Mouse (Mus musculus): ENCODE measurements around the gene Slc22a14. TPM values are rescaled to one million over a fixed set of nuclear protein-coding genes. Genes with fewer than 3 reads are reported as not detected.
A peak's percentile ranks its signal among the peaks of the same experiment; 100 is the strongest.

Slc22a14 gene
- polyA plus RNA-seq, 1 experiment from 2014 or later = 0.26 TPM

GRCm38 (mm10) chr9:119160689-119161088 lies 204.7 kb downstream of the Slc22a14 start:
- ATAC-seq (no peak), DNase-seq (ENCODE audit: low read depth, low spot score) (no peak)
- ChIA-PET POLR2A (interaction anchor here (0.6 to 0.7 kb wide), 3 partner anchors 46 to 103 kb away, joined by 3 read pairs; no protein-coding TSS in a partner anchor), CTCF (interaction anchor here (1.0 kb wide), 1 partner anchor 32 kb away, joined by 3 read pairs; no protein-coding TSS in a partner anchor)
- no peak for TF ChIP-seq CTCF (IDR thresholded peaks at IDR 0.05)
- no peaks in the 10 kb centered on the region for H3K27me3 ChIP-seq
- in situ Hi-C loops (cut with MboI; ENCODE audit: low pct_unique_long_range_greater_than_20kb) = no loop called here

- in situ Hi-C loops (cut with MboI; ENCODE audit: low pct_unique_long_range_greater_than_20kb) = no loop called here
- ChIA-PET POLR2A (no interaction called here), CTCF (interaction anchor here (0.9 to 1.5 kb wide), 2 partner anchors 31 to 51 kb away, joined by 3 to 4 read pairs; no protein-coding TSS in a partner anchor)
- TF ChIP-seq CTCF (IDR thresholded peaks at IDR 0.05) = no peak
- ATAC-seq (no peak), DNase-seq (ENCODE audit: low read depth, low spot score) (no peak)
- no peaks in the 10 kb centered on the region for H3K27me3 ChIP-seq
Observed at GRCm38 (mm10) chr9:119158861-119159260, 206.5 kb downstream of the Slc22a14 start, which contains the start of gene Gm47289. Gene Gm47289 (plus strand): TSS chr9:119159161.

GRCm38 (mm10) chr9:119156278-119157201 lies 208.8 kb downstream of the Slc22a14 start, which contains the start of gene Acaa1b:
Gene Acaa1b (minus strand): TSS chr9:119157093.
- ATAC-seq = peak; percentile 71
- DNase-seq (ENCODE audit: low read depth, low spot score) = no peak
- peaks cover 4% of the 10 kb centered on the region for H3K27me3 ChIP-seq
- in situ Hi-C loops (cut with MboI; ENCODE audit: low pct_unique_long_range_greater_than_20kb) = no loop called here
- TF ChIP-seq CTCF (IDR thresholded peaks at IDR 0.05) = no peak
- POLR2A ChIA-PET = no interaction called here
- CTCF ChIA-PET = interaction anchor here (0.9 to 1.6 kb wide), 4 partner anchors 11 to 110 kb away, joined by 3 read pairs; no protein-coding TSS in a partner anchor

GRCm38 (mm10) chr9:119155826-119156225 lies 209.5 kb downstream of the Slc22a14 start:
- no peak for TF ChIP-seq CTCF (IDR thresholded peaks at IDR 0.05)
- CTCF ChIA-PET = interaction anchor here (0.9 to 1.6 kb wide), 2 partner anchors 11 to 48 kb away, joined by 3 read pairs; no protein-coding TSS in a partner anchor
- no peak for ATAC-seq
- in situ Hi-C loops (cut with MboI; ENCODE audit: low pct_unique_long_range_greater_than_20kb) = no loop called here
- POLR2A ChIA-PET = no interaction called here
- H3K27me3 ChIP-seq = peaks cover 4% of the 10 kb centered on the region
- no peak for DNase-seq (ENCODE audit: low read depth, low spot score)

GRCm38 (mm10) chr9:119155416-119155815 lies 209.9 kb downstream of the Slc22a14 start:
- CTCF ChIA-PET = interaction anchor here (1.6 kb wide), 1 partner anchor 10 kb away, joined by 3 read pairs; no protein-coding TSS in a partner anchor
- no peak for TF ChIP-seq CTCF (IDR thresholded peaks at IDR 0.05)
- POLR2A ChIA-PET = no interaction called here
- peaks cover 4% of the 10 kb centered on the region for H3K27me3 ChIP-seq
- ATAC-seq (no peak), DNase-seq (ENCODE audit: low read depth, low spot score) (no peak)
- in situ Hi-C loops (cut with MboI; ENCODE audit: low pct_unique_long_range_greater_than_20kb) = no loop called here

GRCm38 (mm10) chr9:119151751-119152150 lies 213.6 kb downstream of the Slc22a14 start:
- ChIA-PET POLR2A (no interaction called here), CTCF (no interaction called here)
- ATAC-seq (no peak), DNase-seq (ENCODE audit: low read depth, low spot score) (no peak)
- H3K27me3 ChIP-seq = peaks cover 8% of the 10 kb centered on the region
- in situ Hi-C loops (cut with MboI; ENCODE audit: low pct_unique_long_range_greater_than_20kb) = no loop called here
- no peak for TF ChIP-seq CTCF (IDR thresholded peaks at IDR 0.05)

GRCm38 (mm10) chr9:119149601-119150000 lies 215.8 kb downstream of the Slc22a14 start:
- CTCF ChIA-PET = no interaction called here
- POLR2A ChIA-PET = no interaction called here
- in situ Hi-C loops (cut with MboI; ENCODE audit: low pct_unique_long_range_greater_than_20kb) = loop anchor here (5.0 to 10.0 kb wide), 2 partner anchors 198 to 455 kb away; no protein-coding TSS in a partner anchor
- peaks cover 8% of the 10 kb centered on the region for H3K27me3 ChIP-seq
- peak; percentile 63 for ATAC-seq
- TF ChIP-seq CTCF (IDR thresholded peaks at IDR 0.05) = no peak
- no peak for DNase-seq (ENCODE audit: low read depth, low spot score)

- no peak for ATAC-seq
- CTCF ChIA-PET = interaction anchor here (0.8 to 1.5 kb wide), 2 partner anchors 10 to 45 kb away, joined by 3 read pairs; no protein-coding TSS in a partner anchor
- TF ChIP-seq CTCF (IDR thresholded peaks at IDR 0.05) = no peak
- in situ Hi-C loops (cut with MboI; ENCODE audit: low pct_unique_long_range_greater_than_20kb) = loop anchor here (5.0 to 10.0 kb wide), 2 partner anchors 201 to 459 kb away; no protein-coding TSS in a partner anchor
- POLR2A ChIA-PET = no interaction called here
- H3K27me3 ChIP-seq = peaks cover 7% of the 10 kb centered on the region
- no peak for DNase-seq (ENCODE audit: low read depth, low spot score)
Observed at GRCm38 (mm10) chr9:119146098-119146770, 219.1 kb downstream of the Slc22a14 start.

GRCm38 (mm10) chr9:119145638-119146037 lies 219.7 kb downstream of the Slc22a14 start:
- POLR2A ChIA-PET = no interaction called here
- H3K27me3 ChIP-seq = peaks cover 7% of the 10 kb centered on the region
- ATAC-seq = no peak
- CTCF ChIA-PET = interaction anchor here (0.8 to 1.5 kb wide), 2 partner anchors 10 to 46 kb away, joined by 3 read pairs; no protein-coding TSS in a partner anchor
- no peak for TF ChIP-seq CTCF (IDR thresholded peaks at IDR 0.05)
- in situ Hi-C loops (cut with MboI; ENCODE audit: low pct_unique_long_range_greater_than_20kb) = loop anchor here (5.0 to 10.0 kb wide), 2 partner anchors 202 to 459 kb away; no protein-coding TSS in a partner anchor
- no peak for DNase-seq (ENCODE audit: low read depth, low spot score)

GRCm38 (mm10) chr9:119145137-119145536 lies 220.2 kb downstream of the Slc22a14 start:
- no peak for TF ChIP-seq CTCF (IDR thresholded peaks at IDR 0.05)
- DNase-seq (ENCODE audit: low read depth, low spot score) = no peak
- in situ Hi-C loops (cut with MboI; ENCODE audit: low pct_unique_long_range_greater_than_20kb) = loop anchor here (5.0 to 10.0 kb wide), 2 partner anchors 202 to 460 kb away; no protein-coding TSS in a partner anchor
- H3K27me3 ChIP-seq = peaks cover 7% of the 10 kb centered on the region
- ChIA-PET POLR2A (no interaction called here), CTCF (interaction anchor here (1.5 kb wide), 1 partner anchor 11 kb away, joined by 3 read pairs; no protein-coding TSS in a partner anchor)
- no peak for ATAC-seq
